Mouse (Mus musculus) heart, postnatal 4 days (tissue): ENCODE measurements around the gene Slc23a2. TPM values are rescaled to one million over a fixed set of nuclear protein-coding genes. Genes with fewer than 3 reads are reported as not detected.
A peak's percentile ranks its signal among the peaks of the same experiment; 100 is the strongest.

Experiments
- DNase-seq: peaks from one replicate; pipeline ENCODE4 v3.0.0; 2021
- total RNA-seq, 2 experiments: library from RNA; stranded (reverse); gene quantifications; 2 replicates each; pipeline ENCODE4 v1.2.3; 2021

The Slc23a2 gene
- total RNA-seq, 2 experiments from 2014 or later = 20.3 to 22.8 TPM

GRCm38 (mm10) chr2:132134758-132135157 lies 10.2 kb downstream of the Slc23a2 start:
- DNase-seq = no peak

- no peak for DNase-seq
Observed at GRCm38 (mm10) chr2:132133436-132133835, 11.5 kb downstream of the Slc23a2 start.

- DNase-seq = peak; percentile 74
Observed at GRCm38 (mm10) chr2:132131266-132131665, 13.6 kb downstream of the Slc23a2 start.

- no peak for DNase-seq
Observed at GRCm38 (mm10) chr2:132129980-132130379, 14.9 kb downstream of the Slc23a2 start.

- no peak for DNase-seq
Observed at GRCm38 (mm10) chr2:132129247-132129646, 15.7 kb downstream of the Slc23a2 start.

- DNase-seq = no peak
Observed at GRCm38 (mm10) chr2:132127904-132128303, 17.0 kb downstream of the Slc23a2 start.

GRCm38 (mm10) chr2:132126292-132126691 lies 18.6 kb downstream of the Slc23a2 start:
- no peak for DNase-seq

- no peak for DNase-seq
Observed at GRCm38 (mm10) chr2:132123063-132123462, 21.8 kb downstream of the Slc23a2 start.

GRCm38 (mm10) chr2:132121050-132121449 lies 23.9 kb downstream of the Slc23a2 start:
- DNase-seq = no peak

GRCm38 (mm10) chr2:132118646-132119045 lies 26.3 kb downstream of the Slc23a2 start:
- no peak for DNase-seq

GRCm38 (mm10) chr2:132115936-132116335 lies 29.0 kb downstream of the Slc23a2 start:
- DNase-seq = no peak

- no peak for DNase-seq
Observed at GRCm38 (mm10) chr2:132115344-132115743, 29.6 kb downstream of the Slc23a2 start.

- DNase-seq = no peak
Observed at GRCm38 (mm10) chr2:132113962-132114759, 30.7 kb downstream of the Slc23a2 start.

GRCm38 (mm10) chr2:132112319-132112718 lies 32.6 kb downstream of the Slc23a2 start:
- no peak for DNase-seq

- no peak for DNase-seq
Observed at GRCm38 (mm10) chr2:132111905-132112304, 33.0 kb downstream of the Slc23a2 start.

- DNase-seq = peak; percentile 72
Observed at GRCm38 (mm10) chr2:132111266-132111665, 33.6 kb downstream of the Slc23a2 start.

GRCm38 (mm10) chr2:132110702-132111101 lies 34.2 kb downstream of the Slc23a2 start:
- DNase-seq = peak; percentile 21

- no peak for DNase-seq
Observed at GRCm38 (mm10) chr2:132108988-132109387, 35.9 kb downstream of the Slc23a2 start.

- DNase-seq = peak; percentile 51
Observed at GRCm38 (mm10) chr2:132107611-132108010, 37.3 kb downstream of the Slc23a2 start.

GRCm38 (mm10) chr2:132106069-132106468 lies 38.8 kb downstream of the Slc23a2 start:
- DNase-seq = peak; percentile 53

- DNase-seq = peak; percentile 20
Observed at GRCm38 (mm10) chr2:132103265-132103664, 41.6 kb downstream of the Slc23a2 start.

- DNase-seq = no peak
Observed at GRCm38 (mm10) chr2:132102505-132103130, 42.3 kb downstream of the Slc23a2 start.

- DNase-seq = no peak
Observed at GRCm38 (mm10) chr2:132098942-132099672, 45.8 kb downstream of the Slc23a2 start.
